Mouse (Mus musculus) kidney, embryonic 16.5 days (tissue): ENCODE measurements around the gene Wdr48. TPM values are rescaled to one million over a fixed set of nuclear protein-coding genes. Genes with fewer than 3 reads are reported as not detected.

Experiments
- ATAC-seq: fragments of 200-750 bp; cut with Nextera tagmentation; 2 replicates; pipeline ENCODE4 v1.8.0; 2017; ENCODE audit warnings: moderate TSS enrichment; ENCODE audit not compliant: low FRiP score, low TSS enrichment
- H3K27ac ChIP-seq: fragments of 300-500 bp; sonication (generic); 2 replicates; pipeline ENCODE4 v1.5.1; 2014; ENCODE audit warnings: low read length
- H3K27me3 ChIP-seq: fragments of 300-500 bp; sonication (generic); 2 replicates; pipeline ENCODE4 v1.6.1; 2014; ENCODE audit warnings: low read length, control low read depth, mixed read lengths; ENCODE audit not compliant: insufficient read depth
- H3K36me3 ChIP-seq: fragments of 300-500 bp; sonication (generic); 2 replicates; pipeline ENCODE4 v1.6.1; 2014; ENCODE audit warnings: low read length, control low read depth, mixed read lengths; ENCODE audit not compliant: insufficient read depth
- H3K4me1 ChIP-seq: fragments of 300-500 bp; sonication (generic); 2 replicates; pipeline ENCODE4 v1.6.1; 2014; ENCODE audit warnings: low read length, control low read depth, mixed read lengths; ENCODE audit not compliant: insufficient read depth
- H3K4me2 ChIP-seq: fragments of 300-500 bp; sonication (generic); replicated peaks from 2 replicates; pipeline ENCODE4 v1.6.1; 2014; ENCODE audit warnings: low read depth, low read length
- H3K4me3 ChIP-seq: fragments of 300-500 bp; sonication (generic); 2 replicates; pipeline ENCODE4 v1.5.1; 2014; ENCODE audit warnings: mild to moderate bottlenecking, low read length
- H3K9ac ChIP-seq: fragments of 300-500 bp; sonication (generic); replicated peaks from 2 replicates; pipeline ENCODE4 v1.6.1; 2014; ENCODE audit warnings: low read length
- H3K9me3 ChIP-seq: fragments of 300-500 bp; sonication (generic); 2 replicates; pipeline ENCODE4 v1.6.1; 2016; ENCODE audit warnings: low read length, control low read depth
- WGBS: fragments of 180-500 bp; shearing (Covaris S2); extraction: QIAGEN DNeasy Blood & Tissue Kit; methylation state at CpG from one replicate; pipeline ENCODE4 v1.1.7; 2014; 5-methylcytosine and 5-hydroxymethylcytosine counted together
- polyA plus RNA-seq: library from polyadenylated mRNA; unstranded; fragments of >200 nt; fragmentation: Nextera tagmentation; extraction: Ambion mirVana; gene quantifications from 2 replicates; pipeline ENCODE4 v1.2.1, GENCODE M21; 2015

The Wdr48 gene
- 54.2 and 56.5 TPM in 2 replicates for polyA plus RNA-seq

DNA sequence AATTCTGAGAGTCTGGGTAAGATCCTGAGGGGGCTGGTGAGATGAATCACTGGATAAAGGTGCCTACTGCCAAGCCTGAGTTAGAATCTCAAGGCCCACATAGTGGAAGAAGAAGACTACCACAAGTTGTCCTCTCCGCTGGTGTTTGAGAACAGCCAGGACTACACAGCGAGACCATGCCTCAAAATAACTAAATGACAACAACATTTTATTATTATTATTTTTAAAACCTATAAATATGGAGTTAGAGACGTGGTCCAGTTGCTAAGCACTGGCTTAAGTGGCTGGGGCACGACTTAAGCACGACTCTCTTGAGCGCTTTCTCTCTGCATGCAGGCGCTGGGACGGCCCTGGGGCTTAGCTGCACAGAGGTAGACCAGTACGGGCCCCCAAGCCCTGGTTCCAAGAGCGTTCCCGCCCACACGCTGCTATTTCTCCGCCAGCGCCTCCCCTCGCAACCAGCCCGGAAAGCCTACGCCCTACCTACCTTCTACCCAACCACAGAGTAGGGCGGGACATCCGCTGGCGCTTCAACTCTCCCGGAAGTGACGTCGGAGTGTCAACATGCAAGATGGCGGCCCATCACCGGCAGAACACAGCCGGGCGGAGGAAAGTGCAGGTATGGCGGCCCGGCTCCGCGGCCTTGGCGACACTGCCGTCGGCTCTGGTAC, at the start of gene Wdr48:
Gene Wdr48, plus strand, starts transcription at position 540 of the 671 bp plus-strand sequence.
- Histone ChIP-seq H3K27ac (peak within 1 kb of the TSS; percentile 81), H3K36me3 (no peaks in the 10 kb centered on the region), H3K4me2 (peak within 1 kb of the TSS; percentile 92), H3K9ac (peak within 1 kb of the TSS; percentile 92), H3K27me3 (no peaks in the 10 kb centered on the region), H3K4me1 (peaks cover 16% of the 10 kb centered on the region), H3K4me3 (peak within 1 kb of the TSS; percentile 88), H3K9me3 (no peaks in the 10 kb centered on the region)
- WGBS = 4% methylated on average over 34 of the region's 34 CpGs
- peak; percentile 100 for ATAC-seq

DNA sequence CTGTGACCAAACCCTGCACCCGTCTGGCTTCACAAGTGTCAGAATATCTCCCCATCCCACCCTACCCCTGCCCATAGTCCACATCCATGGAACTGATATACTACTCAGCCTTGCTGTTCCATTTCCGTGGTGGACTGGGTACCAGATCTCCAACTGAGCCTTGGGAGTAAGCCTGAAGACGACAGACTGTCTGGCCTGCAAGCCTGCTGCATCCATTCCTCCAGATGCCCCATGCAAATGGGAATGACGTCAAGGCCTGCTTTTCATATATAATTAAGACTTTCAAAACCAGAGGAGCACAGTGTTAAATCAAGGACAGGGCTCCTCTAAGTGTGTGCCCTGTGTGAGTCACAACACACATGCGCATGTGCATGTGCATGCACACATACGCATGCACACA, 47.5 kb upstream of the Wdr48 start:
- Histone ChIP-seq H3K27ac (no peak overlapping the region), H3K36me3 (no peaks in the 10 kb centered on the region), H3K4me1 (peaks cover 18% of the 10 kb centered on the region), H3K4me3 (no peak overlapping the region), H3K9ac (no peak overlapping the region), H3K4me2 (no peak overlapping the region), H3K9me3 (no peaks in the 10 kb centered on the region), H3K27me3 (no peaks in the 10 kb centered on the region)
- WGBS = 82% methylated on average over 6 of the region's 6 CpGs
- no peak for ATAC-seq

DNA sequence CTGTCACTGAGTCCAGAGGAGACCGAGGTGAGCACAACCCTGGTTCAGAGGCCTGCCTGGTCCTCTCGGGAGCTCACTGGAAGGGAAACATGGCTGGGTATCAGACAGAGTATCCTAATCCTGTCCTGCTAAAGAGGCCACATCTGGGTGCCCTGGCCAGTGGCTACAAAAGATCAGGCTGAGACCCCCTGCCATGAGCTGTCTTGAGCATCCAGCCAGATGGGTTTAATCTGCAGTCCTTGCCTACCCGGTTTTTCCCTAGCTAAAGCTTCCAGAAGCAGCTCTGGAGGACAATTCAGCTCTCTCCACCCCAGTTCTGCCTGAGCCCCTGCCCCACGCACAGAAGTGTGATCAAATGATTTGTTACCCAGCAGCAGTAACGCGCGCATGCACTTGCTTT, 46.0 kb upstream of the Wdr48 start:
- Histone ChIP-seq H3K36me3 (no peaks in the 10 kb centered on the region), H3K4me3 (no peak overlapping the region), H3K4me2 (no peak overlapping the region), H3K9me3 (no peaks in the 10 kb centered on the region), H3K27ac (no peak overlapping the region), H3K9ac (no peak overlapping the region), H3K27me3 (no peaks in the 10 kb centered on the region), H3K4me1 (peaks cover 27% of the 10 kb centered on the region)
- WGBS = 30% methylated on average over 7 of the region's 7 CpGs
- no peak for ATAC-seq

DNA sequence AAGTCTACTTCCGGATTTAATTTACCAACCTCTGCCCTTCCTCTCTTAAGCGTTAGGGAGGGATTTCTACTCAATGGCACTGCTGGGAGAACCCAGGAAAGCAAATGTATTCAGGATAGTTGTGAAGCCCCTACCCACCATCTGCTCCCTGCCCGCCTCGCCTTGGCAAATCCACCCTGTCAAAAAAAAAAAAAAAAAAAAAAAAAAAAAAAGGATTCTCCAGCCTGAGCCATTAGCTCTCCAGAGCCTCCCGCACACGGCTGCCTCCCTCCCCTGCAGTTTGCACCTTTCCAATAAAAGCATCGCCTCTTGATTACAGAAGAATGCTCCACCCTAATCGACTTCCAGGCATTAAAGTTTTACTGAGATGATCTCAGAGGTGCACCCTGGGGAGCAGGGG, 45.5 kb upstream of the Wdr48 start:
- 11% methylated on average over 8 of the region's 8 CpGs for WGBS
- H3K9me3 ChIP-seq = no peaks in the 10 kb centered on the region
- H3K4me3 ChIP-seq = no peak overlapping the region
- H3K4me1 ChIP-seq = peaks cover 28% of the 10 kb centered on the region
- H3K27ac ChIP-seq = no peak overlapping the region
- H3K9ac ChIP-seq = no peak overlapping the region
- H3K4me2 ChIP-seq = no peak overlapping the region
- no peaks in the 10 kb centered on the region for H3K27me3 ChIP-seq
- no peaks in the 10 kb centered on the region for H3K36me3 ChIP-seq
- ATAC-seq = no peak

DNA sequence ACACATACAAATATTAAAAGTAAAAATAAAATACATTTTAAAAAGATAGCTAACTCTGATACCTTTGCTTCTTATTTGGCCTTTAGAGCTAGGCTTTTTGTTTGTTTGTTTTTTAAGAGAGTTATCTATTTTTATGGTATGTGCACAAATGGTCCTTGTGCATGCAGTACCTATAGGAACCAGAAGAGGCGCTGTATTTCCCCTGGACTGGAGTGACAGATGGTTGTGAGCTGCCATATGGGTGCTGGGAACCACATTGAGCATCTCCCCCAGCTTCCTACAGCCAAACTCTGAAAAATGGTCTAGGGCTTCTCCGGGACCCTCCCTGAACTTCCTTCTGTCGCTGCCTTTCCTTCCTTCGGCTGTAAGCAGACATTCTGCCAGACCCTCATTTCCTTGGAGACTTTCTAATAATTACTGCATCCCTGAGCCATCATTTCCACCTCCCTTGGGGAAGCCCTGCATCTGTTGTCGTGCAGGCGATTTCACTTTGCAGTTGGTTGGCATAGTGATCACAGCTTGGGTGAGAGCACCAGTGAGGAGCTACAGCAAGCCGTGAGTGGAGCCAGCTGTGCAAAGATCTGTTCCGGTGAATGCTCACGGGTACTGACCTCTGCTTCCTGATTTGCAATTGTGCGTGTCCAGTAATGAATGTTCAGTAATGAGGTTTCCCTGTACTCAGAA, 42.2 kb upstream of the Wdr48 start:
- H3K27ac ChIP-seq = peak overlapping the region; percentile 69; the same call in 1 of the 2 replicates
- peaks cover 5% of the 10 kb centered on the region for H3K9me3 ChIP-seq
- H3K4me2 ChIP-seq = no peak overlapping the region
- ATAC-seq = peak; percentile 80
- WGBS = 37% methylated on average over 10 of the region's 10 CpGs
- H3K9ac ChIP-seq = no peak overlapping the region
- H3K36me3 ChIP-seq = no peaks in the 10 kb centered on the region
- peaks cover 28% of the 10 kb centered on the region for H3K4me1 ChIP-seq
- no peaks in the 10 kb centered on the region for H3K27me3 ChIP-seq
- H3K4me3 ChIP-seq = no peak overlapping the region

DNA sequence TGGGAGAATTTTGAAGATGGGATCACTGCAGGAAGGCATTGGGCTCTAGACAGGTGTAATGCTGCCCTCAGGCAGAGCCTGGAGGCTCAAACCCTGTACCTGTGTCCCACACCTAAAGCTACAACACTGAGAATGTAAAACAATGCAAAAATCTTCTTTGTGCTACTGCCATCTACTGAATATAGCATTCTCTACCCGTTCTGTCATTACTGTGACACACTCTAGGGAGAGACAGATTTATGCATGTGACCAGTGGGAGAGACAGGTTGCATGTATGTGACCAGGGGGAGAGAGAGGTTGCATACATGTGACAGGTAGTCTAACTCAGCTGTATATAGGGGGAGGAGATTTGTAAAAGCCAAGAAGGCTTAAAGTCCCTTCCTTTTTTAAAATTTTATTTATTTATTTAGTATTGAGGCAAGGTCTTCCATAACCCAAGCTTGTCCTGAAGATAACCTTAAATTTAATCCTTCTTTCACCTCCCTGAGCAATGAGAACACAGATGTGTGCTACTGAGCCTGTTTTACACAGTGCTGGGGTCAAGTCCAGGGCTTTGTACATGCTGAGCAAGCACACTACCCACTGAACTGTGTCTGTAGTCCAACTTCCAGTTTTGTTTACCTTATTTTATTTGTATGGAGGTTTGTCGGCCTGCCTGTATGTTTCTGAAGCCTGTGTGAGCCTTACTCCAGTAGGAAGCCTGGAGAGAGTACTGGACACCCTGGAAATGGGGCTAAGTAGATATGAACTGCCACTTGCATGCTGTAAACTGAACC, 41.4 kb upstream of the Wdr48 start:
- peak; percentile 43; the same call in 1 of the 2 replicates for ATAC-seq
- H3K9ac ChIP-seq = no peak overlapping the region
- H3K4me2 ChIP-seq = no peak overlapping the region
- H3K4me1 ChIP-seq = peaks cover 28% of the 10 kb centered on the region
- peak overlapping the region; percentile 69 for H3K27ac ChIP-seq
- WGBS = 31% methylated on average over 2 of the region's 2 CpGs
- no peaks in the 10 kb centered on the region for H3K36me3 ChIP-seq
- H3K9me3 ChIP-seq = peaks cover 8% of the 10 kb centered on the region
- H3K4me3 ChIP-seq = no peak overlapping the region
- no peaks in the 10 kb centered on the region for H3K27me3 ChIP-seq

DNA sequence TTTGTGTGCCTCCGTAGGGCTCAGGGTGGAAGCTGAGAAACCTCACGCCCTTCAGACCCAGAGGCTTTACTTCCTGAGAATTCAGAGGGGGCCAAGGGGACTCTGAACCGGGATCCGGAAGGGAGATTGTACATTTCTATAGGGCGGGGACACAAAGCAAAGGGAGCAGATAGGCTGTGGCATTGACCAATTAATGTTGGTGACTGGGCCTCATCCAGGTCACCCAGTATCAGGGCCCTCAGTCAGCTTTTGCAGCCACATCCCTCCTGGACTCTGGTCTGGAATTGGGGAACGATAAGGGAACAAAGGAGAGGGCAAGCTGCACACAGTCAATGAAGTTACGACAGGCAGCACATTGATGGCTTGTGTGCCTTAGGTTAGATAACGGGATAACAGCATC, 40.5 kb upstream of the Wdr48 start:
- H3K36me3 ChIP-seq = no peaks in the 10 kb centered on the region
- H3K4me3 ChIP-seq = no peak overlapping the region
- 55% methylated on average over 8 of the region's 8 CpGs for WGBS
- peaks cover 23% of the 10 kb centered on the region for H3K4me1 ChIP-seq
- H3K9me3 ChIP-seq = peaks cover 8% of the 10 kb centered on the region
- ATAC-seq = no peak
- H3K27ac ChIP-seq = peak overlapping the region; percentile 46; the same call in 1 of the 2 replicates
- no peaks in the 10 kb centered on the region for H3K27me3 ChIP-seq
- no peak overlapping the region for H3K4me2 ChIP-seq
- H3K9ac ChIP-seq = no peak overlapping the region

DNA sequence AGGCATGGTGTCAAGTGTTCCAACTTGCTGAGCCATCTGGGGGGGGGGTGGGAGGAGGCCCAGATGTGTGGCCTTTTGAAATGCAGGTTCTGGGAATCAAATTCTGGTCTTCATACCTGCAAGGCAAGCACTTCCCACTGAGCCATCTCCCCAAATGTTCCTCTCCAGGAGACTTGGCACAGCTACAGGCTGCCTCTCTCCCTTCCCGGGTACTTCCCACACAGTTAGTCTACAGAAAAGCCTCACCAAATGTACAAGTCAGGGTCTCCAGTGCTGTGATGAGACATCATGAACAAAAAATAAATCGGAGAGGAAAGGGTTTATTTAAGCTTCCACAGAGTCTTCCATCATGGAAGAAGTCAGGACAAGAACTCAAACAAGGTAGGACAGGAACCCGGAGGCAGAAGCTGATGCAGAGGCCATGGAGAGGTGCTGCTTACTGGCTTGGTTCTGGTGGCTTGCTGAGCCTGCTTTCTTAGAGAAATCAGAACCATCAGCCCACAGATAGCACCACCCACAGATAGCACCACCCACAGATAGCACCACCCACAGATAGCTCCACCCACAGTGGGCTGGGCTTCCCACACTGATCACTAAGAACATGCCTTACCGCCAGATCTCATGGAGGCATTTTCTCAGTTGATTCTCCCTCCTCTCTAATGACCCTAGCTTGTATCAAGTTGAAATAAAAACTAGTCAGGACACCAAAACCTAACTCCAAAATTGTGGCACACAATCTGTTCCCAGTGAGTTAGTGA, 7.4 kb upstream of the Wdr48 start:
- WGBS = 76% methylated on average over 4 of the region's 4 CpGs
- Histone ChIP-seq H3K4me2 (no peak overlapping the region), H3K27ac (no peak overlapping the region), H3K4me1 (no peaks in the 10 kb centered on the region), H3K4me3 (no peak overlapping the region), H3K9me3 (0 out of 2 replicates have a peak, but pooled peaks cover 2% of the 10 kb centered on the region), H3K27me3 (no peaks in the 10 kb centered on the region), H3K36me3 (no peaks in the 10 kb centered on the region), H3K9ac (no peak overlapping the region)
- no peak for ATAC-seq

DNA sequence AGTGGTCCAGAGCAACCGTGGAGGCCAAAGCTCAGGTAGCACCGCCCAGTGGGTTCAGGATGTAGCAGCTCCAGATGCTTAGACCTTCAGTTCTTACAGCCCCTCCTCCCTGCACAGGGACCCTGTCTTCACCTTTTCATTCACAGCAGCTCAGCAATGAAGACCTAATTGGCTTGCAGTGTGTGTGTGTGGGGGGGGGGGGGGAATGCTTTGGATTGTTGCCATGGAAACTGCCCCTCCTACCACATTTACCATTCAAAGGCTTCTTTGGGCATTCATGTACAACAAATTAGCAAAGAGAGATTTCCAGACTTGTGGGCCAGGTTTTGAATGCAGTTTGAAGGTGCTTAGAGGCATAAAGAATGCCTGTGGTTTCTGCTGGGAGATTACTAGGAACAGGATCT, 5.8 kb upstream of the Wdr48 start:
- H3K4me3 ChIP-seq = no peak overlapping the region
- no peaks in the 10 kb centered on the region for H3K36me3 ChIP-seq
- WGBS = 56% methylated on average over 2 of the region's 2 CpGs
- H3K4me1 ChIP-seq = 0 out of 2 replicates have a peak, but pooled peaks cover 1% of the 10 kb centered on the region
- peak; percentile 57; the same call in 1 of the 2 replicates for ATAC-seq
- H3K27me3 ChIP-seq = no peaks in the 10 kb centered on the region
- H3K9me3 ChIP-seq = 0 out of 2 replicates have a peak, but pooled peaks cover 2% of the 10 kb centered on the region
- H3K9ac ChIP-seq = no peak overlapping the region
- H3K4me2 ChIP-seq = no peak overlapping the region
- no peak overlapping the region for H3K27ac ChIP-seq
